Mouse (Mus musculus): Measurements from ENCODE around the gene Bahcc1.

The Bahcc1 gene

GRCm38 (mm10) chr11:120320156-120320555, 87.4 kb downstream of the Bahcc1 start:
- no peak for DNase-seq

GRCm38 (mm10) chr11:120335431-120336021, 102.8 kb downstream of the Bahcc1 start:
- DNase-seq, result no peak

GRCm38 (mm10) chr11:120337447-120337846, 104.7 kb downstream of the Bahcc1 start:
- DNase-seq, result no peak

GRCm38 (mm10) chr11:120338786-120339185, 106.0 kb downstream of the Bahcc1 start:
- no peak for DNase-seq

GRCm38 (mm10) chr11:120339978-120340513, 107.3 kb downstream of the Bahcc1 start:
- DNase-seq, result no peak

- no peak for DNase-seq
Measured at GRCm38 (mm10) chr11:120341661-120342060, 108.9 kb downstream of the Bahcc1 start.
